ENCODE assay signal across 9 mouse cellular contexts in the genomic region with DNA sequence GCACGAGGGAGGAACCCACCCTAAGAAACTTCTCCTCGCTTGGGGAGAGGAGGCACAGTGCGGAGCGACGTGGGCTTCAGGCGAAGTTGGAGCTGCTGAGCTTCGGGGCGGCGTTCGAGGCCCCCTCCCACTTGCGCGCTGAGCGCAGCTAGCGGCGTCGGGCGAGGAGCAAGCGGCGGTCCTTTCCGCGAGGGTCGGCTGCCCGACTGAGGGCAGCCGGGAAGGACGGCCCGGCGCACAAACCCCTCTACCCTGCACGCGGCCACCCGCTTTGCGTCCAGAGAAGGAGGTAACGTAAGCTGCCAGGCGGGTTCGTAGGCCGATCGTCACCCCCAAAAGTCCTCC. TPM values are rescaled to one million over a fixed set of nuclear protein-coding genes. Genes with fewer than 3 reads are reported as not detected.
DNase-seq lines count a peak whose midpoint lies in the region; ATAC-seq and TF ChIP-seq lines count a peak whose summit lies in the region.
"Had no signal": no experiment of that assay in that cellular context is flagged by ENCODE, and none has a peak within 500 bp of the region (broad histone marks: within the 10 kb centered on the region; RNA-seq: fewer than 3 reads in every experiment).

No protein-coding gene starts in this region.

- TF ChIP-seq POLR2A in bone marrow, adult 2 months (IDR thresholded peaks at IDR 0.05; ENCODE audit: borderline replicate concordance, control insufficient read depth, low read depth, low read length): no peak

- 0% methylated on average over 36 of the region's 36 CpGs for WGBS in heart, embryonic 15.5 days
- WGBS in bone marrow, adult 2 months: 1% methylated on average over 36 of the region's 36 CpGs

- H3K4me3 ChIP-seq in heart, embryonic 15.5 days: peak overlapping the region; percentile 55
- H3K4me3 ChIP-seq in bone marrow, adult 2 months (replicated peaks; ENCODE audit: control insufficient read depth, low read depth, low read length): peak overlapping the region; percentile 16

- H3K27me3 ChIP-seq in heart, embryonic 15.5 days: peaks cover 52% of the 10 kb centered on the region

- H3K9me3 ChIP-seq in heart, embryonic 15.5 days (replicated peaks): no peaks in the 10 kb centered on the region

- no peak for DNase-seq in heart, postnatal 14 days
- DNase-seq in urinary bladder, postnatal 14 days (ENCODE audit: low spot score): no peak
- DNase-seq in ovary, adult 18-20 months (ENCODE audit: low spot score): no peak
- DNase-seq in layer of hippocampus, adult 8-10 months (ENCODE audit: low spot score in 2 of 2): no peak

- peaks cover 26% of the 10 kb centered on the region for H3K4me1 ChIP-seq in heart, embryonic 15.5 days (replicated peaks)
- H3K4me1 ChIP-seq in bone marrow, adult 2 months (ENCODE audit: control insufficient read depth, insufficient read depth, low read length): no peaks in the 10 kb centered on the region

- TF ChIP-seq CTCF in bone marrow, adult 2 months (IDR thresholded peaks at IDR 0.05; ENCODE audit: control insufficient read depth, insufficient read depth, low read length): no peak

- peak; percentile 19 for ATAC-seq in heart, embryonic 15.5 days (replicated peaks; ENCODE audit: insufficient number of reproducible peaks, insufficient read depth, low FRiP score, low read depth)
- ATAC-seq in granulocyte monocyte progenitor cell, adult 5-6 weeks (replicated peaks; ENCODE audit: poor library complexity, severe bottlenecking): peak; percentile 5
- ATAC-seq in megakaryocyte progenitor cell, adult 5-6 weeks (replicated peaks; ENCODE audit: poor library complexity): 0 out of 2 replicates have a peak, but pooled peaks have one; percentile 2

- intact Hi-C loops in heart, postnatal 14 days (cut with DNase I): no loop called here

- peak overlapping the region; percentile 42 for H3K9ac ChIP-seq in heart, embryonic 15.5 days

- peak overlapping the region; percentile 95 for H3K4me2 ChIP-seq in heart, embryonic 15.5 days

- H3K27ac ChIP-seq in heart, embryonic 15.5 days: no peak overlapping the region
- H3K27ac ChIP-seq in bone marrow, adult 2 months (ENCODE audit: control insufficient read depth, insufficient read depth, low read depth, low read length, poor library complexity): no peak overlapping the region; the same call in 1 of the 2 replicates

- H3K36me3 ChIP-seq in heart, embryonic 15.5 days: no peaks in the 10 kb centered on the region

RNA-seq across cellular contexts. Expression of gene Rasd2, which starts 0.5 kb away (rescaled TPM):
- 0.62 and 0.91 TPM in 2 replicates for polyA plus RNA-seq in heart, embryonic 15.5 days (2015; fragmentation: Nextera tagmentation; extraction: Ambion mirVana)
- total RNA-seq in heart, postnatal 14 days (2021): 1 to 10 TPM; 2.2 to 2.5 TPM
- 0.90 TPM in 1 of 2 replicates, not detected in the other for polyA plus RNA-seq in bone marrow, adult 2 months (2011; ENCODE audit: insufficient read depth, insufficient read length, low replicate concordance, missing spikeins)
- not detected in 2 replicates for total RNA-seq in granulocyte monocyte progenitor cell, adult 5-6 weeks (2014; fragmentation: Nextera tagmentation)
- 0.22 TPM in 1 of 2 replicates, not detected in the other for total RNA-seq in granulocyte monocyte progenitor cell, adult 5-6 weeks (2017)
- 0.12 TPM in 1 of 2 replicates, not detected in the other for total RNA-seq in megakaryocyte progenitor cell, adult 5-6 weeks (2015)
- total RNA-seq in megakaryocyte progenitor cell, adult 5-6 weeks (2017): 0.04 TPM in 1 of 2 replicates, not detected in the other
- total RNA-seq in layer of hippocampus, adult 8-10 months (2022): 10 to 100 TPM; 52.3 to 75.1 (median 64.2) TPM
- total RNA-seq: MEL had no signal

Comparison
In these comparisons a context has a peak if more than half of its experiments do, and no peak if none do; other contexts are left out.
1. RNA of gene Rasd2, which starts 0.5 kb away (total RNA-seq): 52.3 to 75.1 TPM in layer of hippocampus, adult 8-10 months; 2.2 to 2.5 TPM in heart, postnatal 14 days, 0.04 to 0.12 TPM in megakaryocyte progenitor cell, adult 5-6 weeks and 0.22 TPM in granulocyte monocyte progenitor cell, adult 5-6 weeks; every median in the first group is over 10 times any median in the second.
2. Peak in every context shown above with its lines, with median percentiles within 50 percentile points of each other: ATAC-seq.